Mouse (Mus musculus) E14TG2a.4 (cell line): ENCODE results near the gene Tmem63b.
A peak's percentile ranks its signal among the peaks of the same experiment; 100 is the strongest.

ENCODE experiments used
- H3K27me3 ChIP-seq: 2 replicates; pipeline ENCODE4 v1.6.1; 2014; ENCODE audit warnings: low read length, control low read depth; ENCODE audit not compliant: insufficient read depth
- H3K36me3 ChIP-seq: 2 replicates; pipeline ENCODE4 v1.6.1; 2014; ENCODE audit warnings: low read length, control low read depth; ENCODE audit not compliant: insufficient read depth
- H3K4me1 ChIP-seq: replicated peaks from 2 replicates; pipeline ENCODE4 v1.6.1; 2014; ENCODE audit warnings: low read depth, low read length, control low read depth
- H3K4me3 ChIP-seq: replicated peaks from 2 replicates; pipeline ENCODE4 v1.5.1; 2014; ENCODE audit warnings: mild to moderate bottlenecking, low read length
- H3K9me3 ChIP-seq: 2 replicates; pipeline ENCODE4 v1.6.1; 2014; ENCODE audit warnings: low read length, control low read depth
- CTCF ChIP-seq: conservative IDR thresholded peaks from 2 replicates; pipeline ENCODE4 v1.5.1; 2014; ENCODE audit warnings: low read length
- NANOG ChIP-seq: IDR thresholded peaks from 2 replicates; pipeline ENCODE4 v1.6.1; 2014; ENCODE audit warnings: borderline replicate concordance, low read length, mixed read lengths
- POU5F1 ChIP-seq: IDR thresholded peaks from 2 replicates; pipeline ENCODE4 v1.6.1; 2014; ENCODE audit warnings: low read length, borderline replicate concordance

The Tmem63b gene

DNA sequence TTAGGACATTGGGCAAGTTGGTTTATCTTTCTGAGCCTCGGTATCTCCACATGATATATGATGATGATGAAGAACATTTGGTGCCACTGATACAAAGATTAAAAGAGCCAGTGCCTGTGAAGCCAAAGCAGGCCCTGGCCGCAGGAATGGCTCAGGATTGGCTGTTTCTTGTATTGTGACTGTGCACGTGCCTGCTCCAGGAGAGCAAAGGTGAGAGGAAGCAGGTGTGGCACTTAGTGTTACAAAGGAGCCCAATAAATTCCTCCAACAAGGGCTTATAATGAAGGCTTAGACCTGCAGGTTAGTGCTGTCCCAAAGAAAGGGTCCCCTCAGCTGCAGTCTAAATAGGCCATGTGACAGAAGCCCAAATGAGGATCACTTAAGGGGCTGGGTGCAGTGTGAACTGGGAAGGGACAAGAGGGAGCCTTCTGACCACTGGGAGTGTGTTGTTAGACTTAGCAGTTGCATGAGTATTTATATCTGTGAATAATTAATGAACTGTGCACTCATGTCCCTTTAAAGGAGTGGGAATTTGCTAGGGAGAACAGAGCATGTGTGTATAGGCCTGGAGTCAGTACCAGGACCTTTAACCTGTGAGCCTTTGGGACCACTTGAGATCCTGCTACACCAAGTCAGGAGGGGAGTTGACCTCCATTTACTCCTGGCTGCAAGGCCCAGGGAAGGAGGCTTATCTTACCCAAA, 12.5 kb upstream of the Tmem63b start:
- H3K9me3 ChIP-seq: no peaks in the 10 kb centered on the region
- H3K27me3 ChIP-seq: no peaks in the 10 kb centered on the region
- no peak for TF ChIP-seq NANOG
- TF ChIP-seq POU5F1: no peak
- TF ChIP-seq CTCF: no peak
- H3K4me3 ChIP-seq: no peak overlapping the region
- H3K36me3 ChIP-seq: peaks cover 21% of the 10 kb centered on the region
- peaks cover 73% of the 10 kb centered on the region for H3K4me1 ChIP-seq

DNA sequence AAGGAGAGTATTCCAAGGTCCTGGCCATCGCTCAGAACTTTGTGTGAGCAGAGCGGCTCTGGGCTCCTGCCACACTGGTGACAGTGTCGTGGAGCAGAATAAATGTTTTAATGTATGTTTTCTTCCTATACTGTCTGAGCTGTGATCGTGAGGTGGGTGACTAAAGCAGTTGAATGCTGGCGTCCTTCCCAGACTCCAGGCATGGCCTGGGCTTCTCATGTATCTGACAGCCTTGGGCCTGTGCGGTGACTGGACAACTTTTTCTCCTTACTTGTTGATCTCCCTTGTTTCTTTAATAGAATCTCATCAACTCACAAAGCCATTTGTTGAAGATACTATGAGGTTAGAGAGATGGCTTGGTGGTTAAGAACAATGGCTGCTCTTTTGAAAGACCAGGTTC, 11.7 kb upstream of the Tmem63b start:
- Histone ChIP-seq H3K9me3 (no peaks in the 10 kb centered on the region), H3K4me3 (no peak overlapping the region), H3K4me1 (peaks cover 78% of the 10 kb centered on the region), H3K36me3 (peaks cover 21% of the 10 kb centered on the region), H3K27me3 (no peaks in the 10 kb centered on the region)
- no peak for TF ChIP-seq CTCF
- TF ChIP-seq POU5F1: no peak
- TF ChIP-seq NANOG: no peak

DNA sequence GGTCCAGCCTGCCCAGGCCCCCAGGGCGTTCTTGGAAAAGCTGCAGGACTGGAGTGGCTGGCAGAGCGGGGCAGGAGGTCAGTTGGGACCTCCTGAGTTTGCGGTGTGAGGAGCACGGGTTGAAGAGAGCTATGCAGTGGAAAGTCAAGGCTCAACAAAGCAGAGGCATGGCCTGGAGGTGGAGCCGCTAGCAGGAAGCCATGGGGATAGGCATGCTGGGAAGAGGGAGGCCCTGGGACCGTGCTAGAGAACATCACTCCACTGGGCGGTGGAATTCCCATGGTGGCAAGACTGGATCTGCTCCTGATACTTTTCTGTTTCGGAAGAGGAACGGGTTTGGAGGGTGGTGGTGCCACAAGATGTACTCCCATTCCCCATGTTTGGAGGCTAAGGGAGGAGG, 10.3 kb upstream of the Tmem63b start:
- Histone ChIP-seq H3K4me3 (peak overlapping the region; percentile 80), H3K9me3 (no peaks in the 10 kb centered on the region), H3K4me1 (peaks cover 87% of the 10 kb centered on the region), H3K27me3 (no peaks in the 10 kb centered on the region), H3K36me3 (peaks cover 25% of the 10 kb centered on the region)
- no peak for TF ChIP-seq POU5F1
- TF ChIP-seq NANOG: no peak
- no peak for TF ChIP-seq CTCF

DNA sequence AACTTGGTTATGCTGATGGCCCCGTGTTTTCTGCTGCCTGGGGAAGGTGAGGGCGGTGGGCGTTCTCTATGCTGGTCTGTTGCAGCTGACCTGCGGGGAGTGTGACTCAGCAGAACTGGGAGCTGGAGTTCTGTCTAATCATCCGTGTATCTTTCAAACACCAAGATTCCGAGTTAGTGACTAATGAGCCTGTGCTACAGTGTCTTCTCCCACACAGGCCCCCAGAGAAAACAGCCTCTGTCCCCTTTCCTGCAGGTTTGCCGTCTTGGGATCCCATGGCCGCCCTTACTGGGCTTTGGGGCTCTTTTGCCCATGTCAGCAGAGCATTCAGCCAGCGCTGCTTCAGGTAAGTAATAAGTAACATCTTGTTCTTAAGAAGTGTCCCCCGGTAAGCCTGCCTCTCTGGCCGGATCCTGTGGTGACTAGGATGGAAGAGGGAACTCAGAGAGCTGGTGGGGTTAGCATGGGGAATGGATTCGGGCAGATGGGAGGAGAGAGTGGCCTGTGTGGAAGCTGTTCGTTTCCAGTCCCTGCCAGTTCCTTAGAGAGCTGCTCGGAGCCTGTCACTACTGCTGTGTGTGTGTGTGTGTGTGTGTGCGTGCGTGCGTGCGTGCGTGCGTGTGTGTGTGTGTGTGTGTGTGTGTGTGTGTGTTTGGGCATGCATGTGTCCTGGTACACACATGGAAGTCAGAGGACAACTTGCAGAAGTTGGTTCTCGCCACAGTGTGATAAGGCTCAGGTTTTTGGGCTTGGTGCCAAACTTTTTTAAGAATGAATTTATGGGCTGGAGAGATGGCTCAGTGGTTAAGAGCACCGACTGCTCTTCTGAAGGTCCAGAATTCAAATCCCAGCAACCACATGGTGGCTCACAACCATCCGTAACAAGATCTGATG, 8.8 kb upstream of the Tmem63b start:
- Histone ChIP-seq H3K4me1 (peaks cover 77% of the 10 kb centered on the region), H3K27me3 (no peaks in the 10 kb centered on the region), H3K9me3 (no peaks in the 10 kb centered on the region), H3K4me3 (peak overlapping the region; percentile 80), H3K36me3 (peaks cover 26% of the 10 kb centered on the region)
- TF ChIP-seq CTCF (no peak), NANOG (no peak), POU5F1 (no peak)

DNA sequence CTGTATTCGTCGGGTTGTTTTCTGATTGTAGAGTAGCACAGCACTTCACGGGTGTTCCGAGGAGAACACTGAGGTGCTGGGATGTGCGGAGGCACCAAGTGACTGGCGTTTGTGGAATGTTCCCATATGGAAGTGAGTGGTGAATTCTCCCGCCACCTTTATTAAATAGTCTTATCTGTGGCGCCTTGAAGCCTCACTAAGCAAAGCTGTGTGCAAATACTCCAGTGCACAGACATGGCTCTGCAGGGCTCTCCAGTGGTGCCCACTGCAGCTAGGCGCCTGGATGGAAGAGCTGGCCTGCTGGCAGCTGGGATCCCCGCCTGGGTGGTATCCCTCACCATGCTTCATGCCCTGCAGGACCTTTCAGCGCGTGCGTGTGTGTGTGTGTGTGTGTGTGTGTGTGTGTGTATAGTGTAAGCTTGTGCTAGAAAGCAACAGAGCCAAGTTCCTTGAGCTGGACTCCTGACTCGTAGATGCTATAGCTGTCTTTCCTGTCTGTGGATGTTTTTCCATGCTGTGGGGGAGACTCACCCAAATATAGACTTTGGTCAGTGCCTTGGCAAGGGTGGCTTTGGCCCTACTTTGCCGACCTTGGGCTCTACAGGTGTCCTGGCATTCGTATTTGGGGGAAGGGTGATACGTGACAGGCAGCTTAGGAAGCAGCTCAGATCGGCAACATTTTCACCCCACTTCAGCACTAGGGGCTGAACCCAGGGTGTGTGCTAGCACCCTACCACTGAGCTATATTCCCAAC, 7.3 kb upstream of the Tmem63b start:
- no peak for TF ChIP-seq POU5F1
- TF ChIP-seq CTCF: no peak
- TF ChIP-seq NANOG: no peak
- H3K9me3 ChIP-seq: no peaks in the 10 kb centered on the region
- no peaks in the 10 kb centered on the region for H3K27me3 ChIP-seq
- H3K4me1 ChIP-seq: peaks cover 67% of the 10 kb centered on the region
- H3K4me3 ChIP-seq: peak overlapping the region; percentile 80
- H3K36me3 ChIP-seq: peaks cover 22% of the 10 kb centered on the region

DNA sequence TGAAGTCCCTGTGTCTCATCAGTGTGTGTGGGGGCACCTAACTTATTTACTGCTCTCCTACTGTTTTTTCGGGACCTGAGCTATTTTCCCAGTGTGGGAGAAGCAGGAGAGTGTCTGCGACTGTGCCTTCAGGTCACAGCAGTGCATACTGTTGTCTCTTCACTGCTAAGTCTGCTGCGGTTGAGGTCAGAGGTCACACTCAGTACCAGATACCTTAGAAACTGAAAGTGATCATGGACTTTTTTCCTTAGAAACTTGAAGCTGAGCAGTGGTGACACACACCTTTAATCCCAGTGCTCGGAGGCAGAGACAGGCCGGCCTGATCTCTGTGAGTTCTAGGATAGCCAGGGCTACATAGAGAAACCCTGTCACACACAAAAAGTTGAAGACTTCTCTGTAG, 5.5 kb upstream of the Tmem63b start:
- Histone ChIP-seq H3K9me3 (no peaks in the 10 kb centered on the region), H3K27me3 (no peaks in the 10 kb centered on the region), H3K4me3 (no peak overlapping the region), H3K36me3 (peaks cover 8% of the 10 kb centered on the region; the same call in 1 of the 2 replicates), H3K4me1 (peaks cover 68% of the 10 kb centered on the region)
- no peak for TF ChIP-seq CTCF
- no peak for TF ChIP-seq NANOG
- no peak for TF ChIP-seq POU5F1

DNA sequence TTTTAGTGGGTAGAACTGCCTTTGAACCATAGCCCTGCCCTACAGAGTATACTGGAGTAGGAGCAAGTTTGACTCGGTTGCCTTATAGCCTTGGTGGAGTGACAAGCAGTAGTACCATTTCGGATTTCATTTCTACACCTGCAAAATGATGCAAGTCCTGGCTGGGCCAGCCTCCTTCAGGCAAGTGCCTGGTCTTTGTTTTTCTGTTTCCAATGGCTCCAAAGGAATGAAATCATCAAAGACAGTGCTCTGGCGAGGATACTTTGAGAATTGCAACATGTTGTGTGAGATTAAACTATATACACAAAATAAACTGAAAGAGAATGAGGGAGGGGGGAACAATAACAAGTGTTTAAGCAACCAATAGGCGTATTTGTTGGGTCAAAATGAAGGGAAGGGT, 3.3 kb upstream of the Tmem63b start:
- H3K36me3 ChIP-seq: peaks cover 8% of the 10 kb centered on the region; the same call in 1 of the 2 replicates
- no peaks in the 10 kb centered on the region for H3K9me3 ChIP-seq
- TF ChIP-seq CTCF: no peak
- no peaks in the 10 kb centered on the region for H3K27me3 ChIP-seq
- H3K4me1 ChIP-seq: peaks cover 58% of the 10 kb centered on the region
- no peak overlapping the region for H3K4me3 ChIP-seq

DNA sequence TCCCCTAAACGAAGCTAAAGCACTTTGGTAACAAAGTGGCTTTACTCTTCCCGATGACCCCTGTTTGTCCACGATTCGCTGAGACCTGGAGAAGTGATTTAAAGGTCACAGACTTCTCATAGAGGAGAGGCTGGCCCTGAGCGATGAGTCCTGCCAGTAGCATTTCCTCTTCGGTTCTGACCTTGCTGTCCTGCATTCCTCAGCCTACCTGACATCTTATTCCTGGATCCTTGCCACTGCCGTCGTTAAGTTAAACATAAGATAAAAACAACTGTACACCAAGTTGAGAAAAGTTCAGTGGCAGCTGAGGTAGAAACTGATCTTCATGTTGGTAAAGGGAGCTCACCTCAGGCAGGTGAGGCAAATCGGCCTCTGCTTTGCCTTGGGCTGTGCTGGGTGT, 2.4 kb upstream of the Tmem63b start:
- Histone ChIP-seq H3K9me3 (no peaks in the 10 kb centered on the region), H3K4me1 (peaks cover 59% of the 10 kb centered on the region), H3K27me3 (peaks cover 8% of the 10 kb centered on the region), H3K36me3 (peaks cover 8% of the 10 kb centered on the region; the same call in 1 of the 2 replicates), H3K4me3 (no peak overlapping the region)
- no peak for TF ChIP-seq NANOG
- TF ChIP-seq POU5F1: no peak
- no peak for TF ChIP-seq CTCF
